Mouse (Mus musculus) liver (tissue): ENCODE data around the gene Ptma.
A peak's percentile ranks its signal among the peaks of the same experiment; 100 is the strongest.
"Not testable (repeated sequence)": the region's sequence is repeated elsewhere in the genome, so short reads cannot be mapped to it uniquely, and the experiment has no call there.

Source experiments
- DNase-seq: peaks from one replicate; pipeline ENCODE4 v3.0.0-alpha.2; 2020; ENCODE audit warnings: mixed read lengths

Ptma gene

DNA sequence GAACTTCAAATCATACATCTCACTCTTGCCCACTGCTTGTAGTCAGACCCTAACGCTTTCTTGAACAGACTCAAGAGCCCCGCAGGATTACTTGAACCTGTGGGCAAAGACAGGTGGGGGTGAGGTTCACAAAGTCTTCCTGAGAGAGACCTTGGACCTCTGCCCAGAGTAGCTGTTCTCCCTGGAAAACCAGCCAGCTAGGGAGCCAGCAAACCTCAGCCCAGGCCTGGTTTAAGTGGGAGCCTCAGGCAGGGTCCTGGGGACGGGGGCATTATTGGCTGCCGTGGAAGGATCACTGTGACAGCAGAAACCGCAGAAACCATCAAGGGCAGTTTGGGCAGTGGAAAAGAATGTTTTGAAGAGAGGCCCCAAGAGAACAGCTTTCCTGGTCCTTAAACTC is 29.2 kb upstream of the Ptma start:
- no peak for DNase-seq

DNA sequence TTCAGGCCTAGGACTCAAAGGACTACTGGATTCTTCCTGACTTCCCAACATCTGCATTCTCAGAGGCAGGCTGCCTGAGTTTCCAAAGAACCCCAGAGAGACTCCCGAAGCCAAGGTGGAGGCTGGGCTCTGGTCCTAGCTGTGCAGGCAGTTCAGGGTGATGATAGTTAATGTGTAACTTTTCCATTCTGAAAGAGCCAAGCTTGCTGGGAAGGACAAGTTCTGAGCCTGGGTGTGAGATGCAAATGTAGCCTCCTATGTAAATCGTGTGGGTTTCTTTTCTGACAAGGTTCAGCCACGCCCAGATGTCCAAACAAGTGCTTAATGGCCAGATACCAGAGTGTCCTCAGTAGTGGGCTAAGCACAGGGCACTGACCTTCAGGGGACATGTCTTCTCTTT is 28.5 kb upstream of the Ptma start:
- DNase-seq = no peak

DNA sequence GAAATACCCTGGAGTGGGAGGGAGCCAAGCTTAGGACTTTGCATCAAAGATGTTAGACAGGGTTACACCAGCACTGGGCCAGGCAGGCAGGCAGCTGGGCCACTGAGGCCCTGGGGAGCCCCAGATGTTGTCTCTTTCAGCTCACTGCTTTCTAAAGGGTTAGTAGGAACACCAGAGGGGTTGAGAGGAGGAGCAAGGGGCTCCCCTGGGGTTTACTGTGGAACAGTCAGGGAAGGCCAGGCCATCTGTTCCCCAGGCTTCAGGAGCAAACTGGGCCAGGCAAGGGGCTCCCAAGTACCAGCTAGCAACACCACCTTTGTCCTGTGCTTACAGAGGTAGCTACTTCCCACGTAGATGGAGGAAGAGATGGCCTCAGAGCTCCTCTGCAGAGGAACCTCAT is 27.9 kb upstream of the Ptma start:
- no peak for DNase-seq

DNA sequence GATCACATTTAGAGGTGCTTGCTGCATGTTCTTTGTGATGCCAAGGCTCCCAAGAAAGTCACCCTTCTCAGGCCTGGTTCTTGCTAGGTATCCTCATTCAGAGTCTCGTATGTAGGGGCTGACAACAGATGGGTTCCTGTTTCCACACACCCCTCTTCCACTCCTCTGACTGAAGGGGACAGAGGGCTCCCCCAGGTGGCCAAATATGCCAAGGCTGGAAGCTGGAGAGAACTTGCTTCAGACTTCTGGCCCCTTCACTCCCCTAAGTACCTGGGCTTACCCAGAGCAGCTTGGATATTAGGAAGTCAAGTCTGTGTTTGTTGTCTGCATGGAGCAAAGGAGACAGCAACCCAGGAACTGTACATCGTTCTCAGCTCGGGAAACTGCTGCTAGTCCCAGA is 26.6 kb upstream of the Ptma start:
- DNase-seq = peak; percentile 69

GRCm38 (mm10) chr1:86500681-86501080 is 25.8 kb upstream of the Ptma start:
- no peak for DNase-seq

- DNase-seq = peak; percentile 80
Measured at GRCm38 (mm10) chr1:86501114-86501532, 25.4 kb upstream of the Ptma start.

GRCm38 (mm10) chr1:86501559-86501958 is 25.0 kb upstream of the Ptma start:
- peak; percentile 90 for DNase-seq

GRCm38 (mm10) chr1:86502221-86503048 is 24.1 kb upstream of the Ptma start:
- no peak for DNase-seq

DNA sequence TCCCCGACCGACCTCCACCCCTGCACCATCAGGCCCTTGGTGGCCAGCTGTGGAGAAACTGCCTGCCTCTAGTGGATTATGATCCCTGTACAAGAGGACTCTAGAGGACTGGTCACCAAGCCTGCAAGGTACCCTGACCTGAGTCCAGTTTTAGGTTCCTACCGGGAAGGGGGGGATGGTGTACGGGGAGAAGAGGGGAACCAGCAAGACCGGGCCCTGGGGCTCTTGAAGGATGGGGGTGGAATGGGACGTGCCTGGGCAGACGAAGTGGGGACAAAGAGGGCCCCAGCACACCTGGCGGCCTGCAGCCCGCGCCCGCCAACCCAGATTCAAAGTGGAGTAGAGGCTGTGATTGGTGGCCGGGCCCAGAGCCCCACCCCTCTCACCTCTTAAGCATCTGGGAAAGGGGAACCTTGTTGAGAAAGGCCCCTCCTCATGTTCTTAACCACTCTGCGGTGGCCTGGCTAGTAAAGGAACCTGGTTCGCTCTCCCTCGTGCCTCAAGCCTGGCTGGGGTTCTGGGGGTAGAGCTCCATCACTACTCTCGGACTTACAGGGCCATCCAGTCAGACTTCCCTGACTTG is 23.3 kb upstream of the Ptma start:
- DNase-seq = peak; percentile 49

DNA sequence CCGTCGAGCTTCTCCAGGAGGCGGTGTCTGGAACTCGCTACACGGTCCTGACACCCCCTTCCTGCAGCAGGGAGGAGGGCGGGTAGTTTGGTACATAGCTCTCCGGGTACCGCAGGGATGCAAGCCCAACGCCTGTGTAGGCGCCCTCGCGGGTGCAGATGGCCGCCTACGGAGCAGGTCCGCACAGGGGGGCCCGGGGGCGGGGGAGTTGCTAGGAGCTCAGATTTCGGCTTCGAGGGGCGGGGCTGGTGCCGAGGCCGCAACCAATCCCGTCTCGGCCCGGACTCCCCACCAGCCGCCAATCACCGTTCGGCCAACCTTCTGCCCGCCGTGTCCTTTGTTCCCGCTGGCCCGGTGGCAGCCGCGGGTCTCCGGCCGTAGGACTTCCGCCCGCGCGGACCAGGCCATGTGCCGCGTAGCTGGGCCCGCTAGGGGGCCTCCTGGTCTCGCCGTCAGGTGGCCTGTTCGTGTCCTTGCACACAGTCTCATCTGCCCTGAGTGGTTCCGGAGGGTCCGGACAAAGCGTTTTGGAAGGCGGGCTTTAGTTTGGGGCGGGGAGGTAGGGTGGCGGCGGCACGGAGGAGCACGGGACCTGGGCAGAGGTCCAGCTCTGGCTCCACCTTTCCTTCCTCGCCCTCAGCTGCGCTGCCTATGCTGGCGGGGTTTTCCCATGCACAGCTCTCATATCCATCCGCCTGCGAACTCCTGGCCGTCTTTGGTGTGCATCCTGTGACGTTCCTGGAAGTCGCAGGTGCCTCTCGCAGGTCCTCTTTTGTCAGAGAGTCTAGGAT is 22.4 kb upstream of the Ptma start:
- DNase-seq = peak; percentile 91

DNA sequence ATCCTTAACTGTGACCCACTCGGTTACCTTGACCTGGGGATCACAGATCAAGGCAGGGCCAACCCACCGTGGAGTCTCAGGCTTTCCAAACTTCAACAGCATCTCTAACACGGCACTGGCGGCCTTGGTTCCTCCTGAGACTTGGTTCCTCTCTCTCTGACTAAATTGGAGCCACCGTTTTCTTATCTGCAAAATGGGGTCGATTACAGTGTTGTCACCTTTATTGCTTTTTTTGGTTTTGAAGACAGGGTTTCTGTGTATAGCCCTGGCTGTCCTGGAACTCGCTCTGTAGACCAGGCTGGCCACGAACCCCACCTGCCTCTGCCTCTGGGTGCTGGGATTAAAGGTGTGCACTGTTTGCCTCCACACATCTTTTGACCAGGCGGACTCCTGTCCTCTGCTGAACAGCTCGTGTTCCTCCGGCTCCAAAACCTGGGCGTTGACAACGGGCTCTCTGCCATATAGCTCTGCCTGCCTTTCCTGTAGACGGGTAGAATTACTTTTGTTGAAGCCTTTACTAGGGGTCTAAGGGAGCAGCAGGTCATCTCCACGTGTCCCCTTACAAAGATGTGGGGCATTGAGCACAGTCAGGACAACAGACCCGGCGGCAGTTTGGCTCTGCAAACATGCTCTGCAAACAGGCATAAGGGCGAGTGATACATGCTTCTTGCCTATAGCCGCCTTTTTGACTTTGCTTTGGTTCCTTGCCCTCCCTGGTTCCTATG is 21.7 kb upstream of the Ptma start:
- DNase-seq = no peak

DNA sequence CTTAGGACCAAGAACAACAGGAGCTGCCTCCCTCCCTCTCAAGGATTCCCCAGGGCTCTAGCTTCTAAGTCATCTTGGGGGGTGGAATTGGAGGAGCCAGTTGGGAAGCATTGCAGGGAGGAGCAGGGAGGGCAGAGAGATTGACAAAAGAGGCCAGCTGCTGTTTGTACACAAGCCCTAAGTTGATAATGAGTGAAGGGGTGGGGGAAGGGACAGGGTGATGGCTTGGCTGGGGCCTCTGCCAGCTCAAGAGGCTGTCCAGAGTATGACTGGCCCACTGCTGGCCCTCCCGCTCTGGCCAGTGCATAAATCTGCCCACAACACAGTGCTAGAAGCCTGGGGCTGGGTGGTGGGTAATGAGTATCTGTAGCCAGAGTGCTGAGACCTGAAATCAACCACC is 21.1 kb upstream of the Ptma start:
- no peak for DNase-seq

- DNase-seq = no peak
Measured at GRCm38 (mm10) chr1:86506420-86506819, 20.1 kb upstream of the Ptma start.

DNA sequence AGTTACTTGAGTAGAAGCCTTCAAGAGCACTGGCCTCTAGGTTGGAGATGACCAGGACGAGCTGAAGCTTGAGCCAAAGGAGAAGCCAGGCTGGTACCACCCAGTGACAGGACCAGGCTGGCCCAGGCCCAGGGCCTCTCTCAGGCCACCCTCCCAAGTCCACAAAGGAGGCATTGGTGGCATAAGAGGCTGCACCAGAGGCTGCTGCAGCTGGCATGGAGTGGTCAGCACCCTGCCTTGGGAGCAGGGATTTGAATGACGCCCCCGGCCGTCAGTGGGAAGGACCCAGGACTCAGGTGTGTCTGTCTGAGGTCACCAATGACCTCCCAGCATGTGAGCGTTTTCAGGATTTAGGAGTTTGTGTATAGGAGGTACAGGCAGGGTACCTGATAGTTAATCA is 18.7 kb upstream of the Ptma start:
- no peak for DNase-seq

GRCm38 (mm10) chr1:86509410-86509809 is 17.1 kb upstream of the Ptma start:
- peak; percentile 91 for DNase-seq

DNA sequence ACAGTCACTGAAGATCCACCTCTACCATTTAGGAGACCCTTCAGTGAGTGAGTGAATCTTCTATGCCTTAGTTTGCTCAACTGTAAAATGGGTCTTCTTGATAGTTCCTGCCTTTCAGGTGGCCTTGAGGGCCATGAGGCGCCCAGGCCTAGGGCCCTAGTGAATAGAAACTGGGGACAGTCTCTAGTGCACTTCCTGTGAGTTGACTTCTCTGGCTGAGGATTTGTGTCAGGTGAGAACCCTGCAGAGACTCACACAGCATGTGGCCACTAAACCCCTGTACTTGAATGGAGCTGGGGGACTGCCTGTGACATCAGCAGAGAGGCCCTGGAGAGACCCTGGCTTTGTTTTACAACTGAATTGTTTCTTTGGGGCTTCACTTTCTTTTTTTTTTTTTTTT is 16.3 kb upstream of the Ptma start:
- DNase-seq = no peak

GRCm38 (mm10) chr1:86510676-86511441 is 15.7 kb upstream of the Ptma start:
- DNase-seq = no peak

- no peak for DNase-seq
Measured at GRCm38 (mm10) chr1:86512154-86512720, 14.3 kb upstream of the Ptma start.

DNA sequence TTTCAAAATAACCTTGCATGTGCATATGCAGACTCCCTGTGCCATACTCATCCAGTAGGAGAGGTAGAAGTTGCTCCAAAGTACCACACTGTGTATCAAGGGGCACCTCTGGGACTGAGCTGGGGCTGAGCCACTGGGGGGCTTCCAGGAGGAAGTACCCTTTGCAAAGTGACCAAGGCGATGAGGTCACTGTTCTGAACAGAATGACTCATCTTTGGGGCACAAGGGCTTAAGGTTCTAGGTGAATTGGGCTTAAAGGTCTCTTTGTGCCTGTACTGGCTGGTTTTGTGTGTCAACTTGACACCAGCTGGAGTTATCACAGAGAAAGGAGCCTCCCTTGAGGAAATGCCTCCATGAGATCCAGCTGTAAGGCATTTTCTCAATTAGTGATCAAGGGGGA is 13.5 kb upstream of the Ptma start:
- DNase-seq = not testable (repeated sequence)

- DNase-seq = no peak
Measured at GRCm38 (mm10) chr1:86515715-86516410, 10.7 kb upstream of the Ptma start.

- DNase-seq = no peak
Measured at GRCm38 (mm10) chr1:86517076-86517475, 9.4 kb upstream of the Ptma start.
